Mouse (Mus musculus) gastrocnemius, adult 2 months (tissue): ENCODE measurements around the gene Def8. TPM values are rescaled to one million over a fixed set of nuclear protein-coding genes. Genes with fewer than 3 reads are reported as not detected.
"Not testable (repeated sequence)": the region's sequence is repeated elsewhere in the genome, so short reads cannot be mapped to it uniquely, and the experiment has no call there.

Experiments used
- DNase-seq: peaks from one replicate; pipeline ENCODE4 v3.0.0; 2022
- H3K27ac ChIP-seq: fragments of 200-600 bp; 2 replicates; pipeline ENCODE4 v1.8.1; 2022; ENCODE audit warnings: mild to moderate bottlenecking
- H3K4me3 ChIP-seq: fragments of 200-600 bp; 2 replicates; pipeline ENCODE4 v1.8.1; 2022; ENCODE audit warnings: mild to moderate bottlenecking, moderate library complexity
- CTCF ChIP-seq: fragments of 200-600 bp; IDR thresholded peaks from 2 replicates; pipeline ENCODE4 v1.8.1; 2022; ENCODE audit warnings: antibody characterized with exemption, mild to moderate bottlenecking, moderate library complexity
- intact Hi-C: fragments of 180-260 bp; cut with DNase I; formaldehyde crosslinking; loops from one replicate; pipeline ENCODE4 v1.15.1; 2025
- total RNA-seq, 2 experiments: library from RNA; stranded (reverse); gene quantifications; 2 replicates each; pipeline ENCODE4 v1.2.3; 2021

The Def8 gene
- total RNA-seq, 2 experiments from 2014 or later = 38.5 to 39.1 TPM

DNA sequence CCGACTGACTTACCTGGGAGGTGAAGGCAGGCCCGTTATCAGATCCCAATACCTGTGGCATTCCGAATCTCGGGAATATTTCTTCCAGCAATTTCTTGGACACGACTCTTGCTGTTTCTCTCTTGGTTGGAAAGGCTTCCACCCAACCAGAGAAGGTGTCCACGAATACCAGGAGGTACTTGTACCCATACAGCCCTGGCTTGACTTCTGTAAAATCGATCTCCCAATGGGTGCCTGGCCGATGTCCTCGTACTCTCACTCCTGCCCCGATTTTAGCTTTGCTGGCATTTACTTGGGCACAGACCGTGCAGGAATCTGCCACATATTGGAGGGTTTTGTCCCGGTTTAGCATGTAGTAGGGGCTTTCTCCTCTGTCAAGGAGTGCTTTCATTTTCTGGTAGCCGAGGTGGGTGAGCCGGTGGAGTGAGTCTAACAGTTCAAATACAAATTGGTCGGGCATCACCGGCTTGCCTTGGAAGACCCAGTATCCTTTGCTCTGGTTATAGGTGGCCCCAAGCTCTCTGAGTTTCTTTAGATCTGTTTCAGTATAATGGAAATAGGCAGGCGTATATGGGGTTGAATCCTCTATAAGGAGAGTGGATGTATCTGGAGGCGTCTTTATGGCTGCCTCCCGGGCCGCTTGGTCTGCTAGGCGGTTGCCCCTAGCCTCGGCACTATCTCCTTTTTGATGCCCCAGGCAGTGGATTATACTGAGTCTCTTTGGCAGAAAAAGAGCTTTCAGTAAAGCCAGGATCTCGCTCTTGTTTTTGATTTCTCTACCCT is 5.8 kb downstream of the Def8 start:
- intact Hi-C loops = no loop called here
- Histone ChIP-seq H3K4me3 (no peak overlapping the region), H3K27ac (no peak overlapping the region)
- DNase-seq = no peak
- no peak for TF ChIP-seq CTCF

DNA sequence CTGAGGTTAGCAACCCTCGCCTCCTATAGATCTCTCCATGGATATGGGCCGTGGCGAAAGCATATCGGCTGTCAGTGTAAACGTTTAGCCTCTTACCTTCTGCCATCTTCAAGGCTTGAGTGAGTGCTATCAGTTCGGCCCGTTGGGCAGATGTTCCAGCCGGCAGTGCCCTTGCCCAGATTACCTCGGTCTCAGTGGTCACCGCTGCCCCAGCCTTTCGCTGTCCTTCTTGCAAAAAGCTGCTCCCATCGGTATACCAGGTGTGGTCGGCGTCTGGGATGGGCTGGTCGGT is 6.3 kb downstream of the Def8 start:
- peak; percentile 5 for DNase-seq
- intact Hi-C loops, H3K27ac ChIP-seq, H3K4me3 ChIP-seq: not testable (repeated sequence)

DNA sequence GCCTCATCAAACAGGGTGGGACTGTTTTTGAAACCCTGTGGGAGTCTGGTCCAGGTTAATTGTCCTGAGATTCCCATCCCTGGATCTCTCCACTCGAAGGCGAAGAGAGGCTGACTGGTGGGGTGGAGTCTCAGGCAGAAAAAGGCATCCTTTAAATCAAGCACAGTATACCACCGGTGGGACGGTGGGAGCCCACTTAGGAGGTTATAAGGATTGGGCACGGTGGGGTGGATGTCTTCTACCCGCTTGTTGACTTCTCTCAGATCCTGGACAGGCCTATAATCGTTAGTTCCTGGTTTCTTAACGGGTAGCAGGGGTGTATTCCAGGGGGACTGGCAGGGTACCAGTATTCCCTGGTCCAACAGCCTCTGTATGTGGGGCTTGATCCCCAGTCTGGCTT is 7.6 kb downstream of the Def8 start:
- DNase-seq, intact Hi-C loops, H3K4me3 ChIP-seq, H3K27ac ChIP-seq: not testable (repeated sequence)

DNA sequence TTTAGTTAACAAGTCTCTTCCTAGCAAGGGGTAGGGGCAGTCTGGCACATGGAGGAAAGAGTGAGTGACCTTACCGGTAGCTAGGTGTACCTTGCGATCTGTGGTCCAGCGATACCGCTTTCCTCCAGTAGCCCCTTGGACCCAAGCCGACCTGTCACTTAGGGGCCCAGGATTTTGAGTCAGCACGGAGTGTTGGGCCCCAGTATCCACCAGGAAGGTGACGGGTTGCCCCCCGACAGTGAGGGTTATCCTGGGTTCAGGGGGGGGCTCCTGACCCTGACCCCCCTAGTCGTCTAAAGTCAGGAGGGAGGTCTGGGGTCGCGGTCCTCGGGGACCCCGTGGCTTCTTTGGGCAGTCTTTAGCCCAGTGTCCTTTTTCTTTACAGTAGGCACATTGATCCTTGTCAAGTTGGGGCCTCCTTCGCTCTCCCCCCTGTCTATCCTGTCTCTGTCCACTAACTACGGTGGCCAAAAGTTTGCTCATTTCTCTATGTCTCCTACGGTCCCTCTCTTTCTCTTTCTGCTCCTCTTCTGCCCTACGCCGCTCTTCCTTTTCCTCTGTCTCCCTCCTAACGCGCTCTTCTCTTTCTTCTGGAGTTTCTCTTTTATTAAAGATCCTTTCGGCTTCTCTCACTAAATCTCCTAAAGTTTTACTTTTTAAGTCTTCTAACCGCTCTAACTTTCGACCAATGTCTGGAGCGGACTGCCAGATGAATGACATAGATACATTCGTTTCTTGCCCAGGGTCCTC is 8.5 kb downstream of the Def8 start:
- Histone ChIP-seq H3K27ac (no peak overlapping the region), H3K4me3 (no peak overlapping the region)
- no peak for TF ChIP-seq CTCF
- no peak for DNase-seq
- intact Hi-C loops = no loop called here

DNA sequence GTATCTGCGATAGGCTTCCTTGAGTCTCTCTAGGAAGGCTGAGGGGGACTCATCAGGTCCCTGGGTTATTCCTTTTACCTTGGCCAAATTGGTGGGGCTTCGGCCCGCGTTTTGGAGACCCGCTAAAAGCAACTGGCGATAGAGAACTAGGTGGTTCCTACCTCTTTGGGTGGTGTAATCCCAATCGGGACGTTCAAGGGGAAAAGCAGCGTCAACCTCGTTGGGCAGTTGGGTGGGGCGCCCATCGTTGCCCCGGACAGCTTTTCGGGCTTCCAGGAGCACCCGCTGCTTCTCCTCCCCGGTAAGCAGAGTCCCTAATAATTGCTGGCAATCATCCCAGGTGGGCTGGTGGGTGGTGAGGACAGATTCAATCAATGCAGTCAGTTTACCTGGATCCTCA is 9.1 kb downstream of the Def8 start:
- intact Hi-C loops = no loop called here
- Histone ChIP-seq H3K27ac (no peak overlapping the region), H3K4me3 (no peak overlapping the region)
- DNase-seq = no peak
- TF ChIP-seq CTCF = no peak

DNA sequence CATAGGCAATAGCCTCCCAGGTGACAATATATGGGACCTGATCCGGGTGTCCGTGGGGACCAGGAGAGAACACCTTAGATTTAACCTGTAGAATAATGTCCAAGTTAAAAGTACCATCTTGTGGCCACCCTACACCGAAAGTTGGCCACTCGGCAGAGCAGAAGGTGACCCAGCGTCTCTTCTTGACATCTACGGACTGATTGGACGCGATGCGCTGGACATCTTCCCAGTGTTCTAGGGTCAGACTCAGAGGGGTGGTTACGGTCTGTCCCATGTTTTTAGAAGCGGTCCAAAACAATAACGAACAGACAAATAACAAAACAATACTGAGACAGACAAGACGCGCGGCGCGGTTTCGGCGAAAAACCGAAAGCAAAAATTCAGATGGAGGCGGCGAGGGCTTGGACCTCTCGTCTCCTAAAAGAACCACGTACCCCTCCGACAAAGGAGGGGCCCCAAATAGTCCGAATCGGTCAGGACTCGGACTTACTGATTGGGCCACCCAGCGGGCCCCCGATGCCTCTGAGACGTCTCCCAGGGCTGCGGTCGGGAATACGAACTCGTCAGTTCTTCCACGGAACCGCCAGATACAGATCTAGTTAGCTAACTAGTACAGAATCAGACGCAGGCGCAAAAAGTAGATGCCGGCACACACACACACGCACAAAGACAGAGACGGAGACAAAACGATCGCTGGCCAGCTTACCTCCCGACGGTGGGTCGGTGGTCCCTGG is 10.1 kb downstream of the Def8 start:
- intact Hi-C loops, H3K4me3 ChIP-seq, DNase-seq, H3K27ac ChIP-seq: not testable (repeated sequence)

DNA sequence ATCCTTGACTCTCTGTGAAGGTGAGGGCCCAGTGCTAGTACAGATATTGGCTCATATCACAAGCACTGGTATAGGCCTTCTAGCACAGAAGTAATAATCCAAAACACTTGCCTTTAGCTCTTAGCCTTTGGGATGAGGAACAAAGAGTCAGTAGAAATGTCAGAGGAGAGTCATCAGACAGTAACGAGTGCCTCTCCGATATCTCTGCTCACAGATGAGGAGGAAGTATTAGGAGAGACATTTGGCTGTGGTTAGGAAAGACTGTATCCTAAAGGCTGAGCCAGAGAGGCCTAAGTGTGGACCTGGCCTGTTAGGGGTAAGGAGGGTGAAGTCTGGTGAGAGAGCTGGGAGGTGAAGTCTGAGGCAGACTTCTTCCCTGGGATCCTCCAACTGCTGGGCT is 18.5 kb downstream of the Def8 start:
- intact Hi-C loops = loop anchor here (5.0 kb wide), 1 partner anchor 69 kb away; the partner anchor contains the start of gene Tcf25
- Histone ChIP-seq H3K4me3 (no peak overlapping the region), H3K27ac (no peak overlapping the region)
- DNase-seq = no peak
- no peak for TF ChIP-seq CTCF

DNA sequence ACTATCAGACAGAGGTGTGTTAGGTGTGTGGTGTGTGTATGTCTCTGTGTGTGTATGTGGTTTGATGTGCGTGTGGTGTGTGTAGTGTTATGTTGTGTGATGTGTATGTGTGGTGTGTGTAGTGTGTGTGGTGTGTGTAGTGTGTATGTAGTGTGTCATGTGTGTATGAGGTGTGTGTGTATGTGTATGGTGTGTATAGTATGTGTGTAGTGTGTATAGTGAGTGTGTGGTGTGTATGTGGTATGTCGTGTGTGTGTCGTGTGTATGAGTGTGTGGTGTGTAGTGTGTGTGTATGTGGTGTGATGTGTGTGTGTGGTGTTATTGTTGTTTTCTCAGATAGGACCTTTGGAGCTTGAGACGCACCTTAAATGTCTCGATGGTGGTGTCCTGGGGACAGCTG is 19.0 kb downstream of the Def8 start:
- no peak for DNase-seq
- H3K4me3 ChIP-seq = peak overlapping the region; percentile 78
- intact Hi-C loops = loop anchor here (5.0 kb wide), 1 partner anchor 70 kb away; the partner anchor contains the start of gene Tcf25
- peak overlapping the region; percentile 95 for H3K27ac ChIP-seq
- no peak for TF ChIP-seq CTCF

DNA sequence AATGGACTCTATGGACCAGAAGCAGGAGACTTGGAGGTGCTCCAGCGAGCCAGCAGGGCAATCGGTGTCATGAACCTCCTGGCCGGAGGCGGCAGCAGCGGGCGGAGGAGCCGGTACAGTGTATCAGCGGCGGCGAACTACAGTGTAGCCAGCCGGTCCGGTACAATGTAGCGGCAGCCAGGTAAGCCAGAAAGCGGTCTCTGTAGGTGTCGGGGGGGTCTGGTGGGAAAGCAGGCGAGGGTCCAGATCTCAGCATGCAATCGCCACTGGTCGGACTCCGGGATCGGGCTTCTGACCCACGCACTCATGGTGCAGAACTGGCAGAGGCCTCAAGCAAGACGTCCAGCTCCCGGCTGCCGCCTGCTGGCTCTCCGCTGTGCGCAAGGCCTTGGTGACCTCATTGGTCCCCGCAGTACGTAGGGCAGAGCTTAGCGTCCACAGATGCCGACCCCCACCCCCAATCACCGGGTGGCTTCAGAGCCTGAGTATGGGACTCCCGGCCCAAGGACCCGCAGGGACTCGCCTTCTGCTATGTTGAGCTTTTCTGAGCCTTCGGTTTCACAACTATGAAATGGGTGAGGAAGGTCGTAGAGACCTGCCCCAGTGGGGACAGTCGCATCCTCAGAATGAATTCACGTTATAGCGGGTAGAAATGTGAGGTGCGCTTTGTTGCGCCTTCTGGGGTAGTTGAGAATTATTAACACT is 19.7 kb downstream of the Def8 start:
- intact Hi-C loops = loop anchor here (5.0 kb wide), 1 partner anchor 71 kb away; the partner anchor contains the start of gene Tcf25
- peak overlapping the region; percentile 78 for H3K4me3 ChIP-seq
- peak; percentile 70 for TF ChIP-seq CTCF
- DNase-seq = peak; percentile 96
- peak overlapping the region; percentile 95 for H3K27ac ChIP-seq

DNA sequence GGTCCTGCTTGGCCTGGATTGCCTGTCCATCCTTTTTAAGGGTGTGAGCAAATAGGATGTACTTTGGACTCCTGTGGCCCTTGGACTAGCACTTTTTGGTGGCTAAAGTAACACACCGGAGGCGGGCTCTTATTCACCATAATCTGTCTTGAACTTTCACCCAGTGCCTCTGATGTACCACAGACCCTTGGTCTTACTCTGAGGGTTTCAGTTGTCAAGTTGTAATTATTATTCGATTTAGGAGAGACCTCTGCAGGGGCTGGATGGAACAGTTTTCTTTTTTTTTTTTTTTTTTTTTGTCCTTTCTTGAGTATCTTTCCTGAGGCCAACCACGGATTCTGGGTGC is 20.2 kb downstream of the Def8 start:
- TF ChIP-seq CTCF = no peak
- intact Hi-C loops = loop anchor here (5.0 kb wide), 1 partner anchor 71 kb away; the partner anchor contains the start of gene Tcf25
- peak overlapping the region; percentile 78 for H3K4me3 ChIP-seq
- peak overlapping the region; percentile 95 for H3K27ac ChIP-seq
- no peak for DNase-seq

DNA sequence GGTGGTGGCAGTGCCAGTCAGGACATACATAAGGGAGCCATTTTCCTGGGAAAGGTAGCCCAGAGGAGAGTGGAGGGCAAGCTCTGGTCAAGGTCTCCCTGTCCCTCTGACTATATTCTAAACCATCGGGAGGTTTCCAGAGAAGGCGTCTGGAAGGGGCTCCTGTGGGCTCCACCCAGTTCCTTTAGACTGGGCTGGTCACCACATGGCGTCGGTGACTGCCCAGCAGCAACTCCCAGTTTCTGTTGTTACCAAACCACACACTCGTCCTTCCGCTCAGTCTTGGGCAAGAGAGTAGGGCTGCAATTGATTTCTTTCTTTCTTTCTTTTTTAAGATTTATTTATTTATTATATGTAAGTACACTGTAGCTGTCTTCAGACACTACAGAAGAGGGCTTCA is 20.8 kb downstream of the Def8 start:
- no peak for TF ChIP-seq CTCF
- DNase-seq = no peak
- Histone ChIP-seq H3K27ac (no peak overlapping the region), H3K4me3 (no peak overlapping the region)
- intact Hi-C loops = loop anchor here (5.0 kb wide), 1 partner anchor 72 kb away; the partner anchor contains the start of gene Tcf25

DNA sequence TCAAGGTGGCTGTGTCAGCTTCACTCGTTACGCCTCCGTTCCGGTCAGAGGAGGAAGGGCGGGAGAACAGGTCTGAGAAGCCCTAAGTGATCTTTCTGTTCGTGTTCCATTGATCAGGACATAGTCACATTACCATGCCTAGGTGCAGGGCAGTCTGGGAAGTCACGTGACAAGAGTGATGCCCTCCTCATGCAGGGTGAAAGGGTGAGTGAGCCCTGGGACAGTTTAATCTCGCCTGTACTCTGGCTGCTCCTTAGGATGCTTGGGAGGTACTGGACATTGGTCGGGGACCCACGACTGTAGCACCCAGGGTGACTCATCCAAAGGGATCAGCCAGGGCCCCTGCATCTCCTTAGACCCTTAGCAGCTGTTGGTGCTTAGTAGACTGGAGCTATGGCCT is 22.7 kb downstream of the Def8 start:
- no peak for DNase-seq
- Histone ChIP-seq H3K27ac (no peak overlapping the region), H3K4me3 (no peak overlapping the region)
- no peak for TF ChIP-seq CTCF
- intact Hi-C loops = no loop called here
